Mouse (Mus musculus) urinary bladder, postnatal 36 days (tissue): Measurements from ENCODE around the gene Atg16l1.
A peak's percentile ranks its signal among the peaks of the same experiment; 100 is the strongest.

Experiments
- DNase-seq, 2 experiments: peaks; one replicate each; pipeline ENCODE4 v3.0.0; 2022; ENCODE audit warnings: low spot score in 2 of 2, mixed read lengths in 1 of 2

Atg16l1 gene

DNA sequence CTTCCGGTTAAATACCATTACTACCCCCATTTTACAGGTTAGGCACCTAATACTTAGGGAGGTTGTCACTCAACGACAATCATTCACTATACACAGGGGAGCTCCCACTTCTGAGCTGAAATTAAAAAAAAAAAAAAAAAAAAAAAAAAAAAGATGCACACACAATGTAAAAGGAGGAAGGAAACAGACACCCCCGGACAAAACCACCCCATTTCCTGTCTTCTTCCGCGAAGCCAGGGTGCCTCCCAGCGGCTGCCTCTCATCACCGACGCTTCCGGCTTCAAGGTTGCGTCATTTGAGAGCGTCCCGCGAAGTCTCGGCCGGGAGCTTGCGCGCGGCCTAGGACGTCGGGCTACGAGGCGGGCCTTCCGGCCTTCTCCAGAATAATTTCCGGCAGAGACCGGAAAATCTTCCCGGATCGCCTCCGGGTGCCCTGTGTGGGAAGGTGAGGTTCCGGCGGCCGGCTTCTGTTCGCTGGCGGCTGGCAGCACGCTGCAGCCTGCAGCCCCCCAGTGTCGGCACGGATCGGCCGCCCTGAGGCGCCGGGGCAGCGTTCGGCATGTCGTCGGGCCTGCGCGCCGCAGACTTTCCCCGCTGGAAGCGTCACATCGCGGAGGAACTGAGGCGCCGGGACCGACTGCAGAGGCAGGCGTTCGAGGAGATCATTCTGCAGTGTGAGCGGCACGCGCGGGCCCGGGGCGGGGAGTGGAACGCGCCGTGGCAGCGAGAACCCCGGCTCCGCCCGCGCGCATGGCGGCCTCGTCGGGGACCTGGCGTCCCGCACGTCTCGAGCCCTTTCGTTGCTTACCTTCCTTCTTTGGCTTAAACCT is at the start of gene Atg16l1:
TSS of gene Atg16l1 (plus strand) at position 230 of the 830 bp plus-strand sequence.
- peak; percentile 89 to 95 for DNase-seq

DNA sequence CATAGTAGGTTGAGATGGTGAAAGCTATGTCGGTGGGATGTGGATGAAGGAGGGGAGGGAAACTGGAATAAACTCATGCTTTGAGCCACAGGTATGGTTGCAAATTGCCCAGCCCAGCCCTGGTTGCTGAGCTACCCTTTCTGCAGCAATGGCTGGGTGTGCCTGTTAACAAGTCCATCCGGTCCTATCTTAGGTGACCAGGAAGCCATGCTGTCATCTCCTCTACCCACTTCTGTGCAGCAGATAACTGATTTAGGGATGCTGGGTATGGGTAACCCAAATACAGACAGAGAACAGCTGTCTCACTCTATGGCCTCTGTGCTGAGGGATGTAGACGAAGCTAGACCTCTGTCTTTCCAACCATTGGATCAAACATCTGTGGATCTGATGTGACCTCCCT is 49.3 kb upstream of the Atg16l1 start:
- DNase-seq = no peak

DNA sequence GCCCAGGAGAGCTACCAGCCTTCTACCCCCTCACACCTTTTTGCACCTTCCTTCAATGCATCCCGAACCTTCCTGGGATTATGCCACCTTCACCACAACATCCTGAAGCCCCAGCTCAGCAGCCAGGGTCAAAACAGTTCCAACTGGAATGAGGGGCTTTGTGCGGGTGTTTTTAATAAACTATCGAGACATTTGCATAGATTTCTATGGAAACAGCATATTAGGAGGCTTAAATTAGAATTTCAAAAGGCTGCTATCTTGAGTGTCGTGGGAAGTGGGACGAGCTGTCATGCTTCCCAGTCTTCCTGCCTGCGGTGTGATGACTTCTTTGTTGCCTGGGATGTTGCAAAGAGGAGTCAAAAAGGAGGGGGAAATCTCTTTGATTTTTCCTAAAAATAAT is 46.6 kb upstream of the Atg16l1 start:
- no peak for DNase-seq

DNA sequence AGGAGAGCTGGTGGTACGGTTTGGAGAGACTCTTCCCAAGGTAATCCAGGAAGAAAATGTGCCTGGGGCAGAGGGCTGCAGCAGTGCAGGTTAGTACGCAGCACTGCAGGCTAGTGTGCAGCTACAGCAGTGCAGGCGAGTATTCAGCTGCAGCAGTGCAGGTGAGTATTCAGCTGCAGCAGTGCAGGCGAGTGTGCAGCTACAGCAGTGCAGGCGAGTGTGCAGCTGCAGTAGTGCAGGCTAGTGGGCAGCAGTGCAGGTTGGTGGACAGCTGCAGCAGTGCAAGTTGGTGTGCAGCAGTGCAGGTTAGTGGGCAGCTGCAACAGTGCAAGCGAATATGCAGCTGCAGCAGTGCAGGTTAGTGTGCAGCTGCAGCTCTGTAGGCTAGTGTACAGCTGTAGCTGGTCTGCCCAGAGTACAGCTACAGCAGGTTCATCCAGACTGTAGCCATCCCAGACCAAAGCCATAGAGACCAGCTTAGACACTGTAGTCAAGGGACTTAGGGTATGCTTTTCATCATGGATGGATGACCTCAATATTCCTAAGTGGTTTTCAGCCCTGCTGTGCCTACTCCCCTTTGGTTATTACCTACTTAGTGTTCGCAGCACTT is 45.9 kb upstream of the Atg16l1 start:
- no peak for DNase-seq

DNA sequence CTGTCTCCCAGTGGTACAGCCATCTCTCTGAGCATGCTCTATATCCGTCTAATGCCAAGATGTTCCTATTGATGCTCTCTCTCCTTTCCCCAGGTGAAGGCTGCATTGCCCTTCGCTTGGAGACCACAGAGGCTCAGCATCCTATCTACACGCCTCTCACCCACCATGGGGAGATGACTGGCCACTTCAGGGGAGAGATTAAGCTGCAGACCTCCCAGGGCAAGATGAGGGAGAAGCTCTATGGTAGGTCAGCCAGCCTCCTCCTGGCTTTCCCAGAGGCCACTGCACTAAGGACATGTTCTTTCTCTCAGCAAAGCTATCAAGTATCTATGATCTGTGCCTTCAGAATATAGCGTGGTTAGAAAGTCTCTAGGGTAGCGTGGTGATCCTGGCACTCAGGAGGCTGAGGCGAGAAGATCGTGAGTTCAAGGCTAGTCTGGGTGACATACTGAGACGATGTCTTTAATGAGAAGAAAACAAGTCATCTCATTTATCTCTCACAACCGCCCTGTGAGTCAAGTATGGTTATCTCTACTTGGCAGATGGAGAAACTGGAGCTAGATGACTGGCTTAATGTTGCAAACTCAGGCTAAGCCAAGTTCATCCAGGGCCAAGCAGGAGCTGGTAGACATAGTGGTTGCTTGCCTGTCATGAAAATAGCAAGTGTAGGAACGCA is 43.6 kb upstream of the Atg16l1 start:
- no peak for DNase-seq

DNA sequence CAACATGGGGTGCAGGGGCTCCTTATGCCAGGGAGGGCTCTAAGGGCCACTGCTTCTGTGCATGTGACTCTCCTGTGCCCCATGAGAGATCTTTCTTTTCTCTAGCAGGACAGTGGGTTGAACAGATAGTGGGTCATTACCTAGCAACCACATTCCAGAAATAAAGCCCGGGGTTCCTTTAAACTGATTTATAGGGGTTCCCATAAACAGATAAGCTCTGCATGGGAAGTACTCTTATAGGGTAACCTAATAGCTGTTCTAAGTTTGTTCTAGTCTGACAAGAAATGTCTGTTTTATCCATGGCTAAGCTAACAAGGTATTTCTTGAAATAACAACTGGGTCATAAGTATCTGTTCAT is 43.1 kb upstream of the Atg16l1 start:
- no peak for DNase-seq

DNA sequence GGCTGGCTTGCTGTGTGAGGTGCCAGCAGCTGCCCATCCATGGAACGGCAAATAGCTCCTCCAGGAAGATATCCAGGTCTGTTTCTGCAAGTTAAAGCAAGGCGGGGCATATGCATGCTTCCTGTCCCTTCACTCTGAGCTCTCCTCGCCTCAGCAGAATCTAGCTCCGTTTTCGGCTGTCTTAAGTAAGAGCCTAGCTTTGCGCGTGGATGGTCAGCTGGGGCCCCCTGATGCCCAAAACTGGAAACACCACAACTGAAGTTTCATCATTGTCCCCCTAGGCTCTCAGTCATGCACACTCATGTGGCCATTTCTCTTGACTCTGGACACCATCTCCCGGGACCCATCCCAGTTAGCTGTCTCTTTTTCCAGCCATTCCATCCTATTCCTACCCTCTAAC is 34.3 kb upstream of the Atg16l1 start:
- peak in 1 of 2 experiments; percentile 7 for DNase-seq

DNA sequence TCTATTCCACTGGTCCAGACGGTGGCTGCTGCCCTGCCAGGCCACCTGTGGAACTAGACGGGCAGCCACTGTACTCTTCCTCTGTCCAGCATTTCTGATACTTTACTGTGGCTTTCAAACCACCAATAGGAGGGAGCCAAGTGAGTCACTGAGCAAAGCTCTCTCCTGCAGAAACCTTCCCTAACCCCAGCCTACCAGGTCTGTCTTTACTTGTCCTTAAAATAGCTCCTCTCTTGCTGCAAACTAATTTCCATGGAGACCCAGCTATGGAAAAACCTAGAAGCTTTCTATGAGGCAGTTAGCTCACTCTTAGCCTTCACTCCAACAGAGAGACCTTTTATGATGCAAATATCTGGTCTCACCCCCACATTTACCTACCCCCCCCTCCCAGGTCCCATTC is 33.6 kb upstream of the Atg16l1 start:
- no peak for DNase-seq

DNA sequence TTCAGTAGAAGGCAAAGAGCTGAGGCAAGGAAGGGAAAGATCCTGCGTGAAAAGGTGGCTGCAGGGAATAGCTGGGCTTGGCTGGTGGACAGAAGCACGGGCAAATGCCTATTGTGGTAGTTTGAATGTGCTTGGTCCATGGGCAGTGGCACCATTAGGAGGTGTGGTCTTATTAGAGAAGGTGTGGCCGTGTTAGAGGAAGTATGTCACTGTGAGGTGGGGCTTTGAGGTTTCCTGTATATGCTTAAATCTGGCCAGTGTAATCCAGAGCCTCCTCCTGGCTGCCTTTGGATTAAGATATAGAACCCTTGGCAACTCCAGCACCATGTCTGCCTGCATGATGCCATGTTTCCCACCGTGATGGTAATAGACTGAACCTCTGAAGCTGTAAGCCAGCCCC is 32.3 kb upstream of the Atg16l1 start:
- no peak for DNase-seq

DNA sequence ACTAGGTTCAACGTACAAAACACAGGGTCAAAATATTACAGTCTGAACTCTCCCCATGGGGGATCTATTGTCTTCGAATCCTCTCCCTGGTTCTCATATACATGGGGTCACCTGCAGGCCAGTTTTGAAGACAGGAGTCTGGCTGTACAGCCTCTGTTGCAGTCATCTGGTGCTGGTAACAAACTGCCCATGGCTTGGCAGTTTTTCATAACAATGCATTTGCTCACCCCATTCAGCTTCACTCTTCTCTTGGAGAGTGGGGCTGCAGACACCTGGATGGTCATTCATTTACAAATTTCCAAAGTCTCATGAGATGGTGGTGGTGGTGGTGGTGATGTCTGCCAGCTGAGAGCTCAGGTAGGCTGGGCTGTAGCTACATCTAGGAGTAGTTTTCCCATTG is 26.6 kb upstream of the Atg16l1 start:
- DNase-seq = no peak

DNA sequence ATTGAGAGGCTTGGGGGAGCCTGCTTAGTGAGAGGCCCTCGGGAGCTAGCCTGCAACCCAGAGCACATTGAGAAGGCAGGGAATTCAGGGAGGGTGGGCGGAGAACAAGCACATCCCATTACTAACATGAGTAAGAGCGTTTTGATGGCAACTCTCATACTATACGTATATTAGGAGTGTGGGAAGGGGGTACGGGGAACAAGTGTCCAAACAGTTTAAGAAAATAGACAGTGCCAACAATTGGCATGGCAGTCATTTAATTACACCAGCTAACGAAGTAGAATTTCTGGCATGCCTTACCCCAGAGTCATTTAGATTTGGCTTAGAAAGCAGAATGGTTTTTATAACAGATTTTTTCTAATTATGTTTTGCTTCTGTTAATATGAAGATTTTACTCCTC is 25.8 kb upstream of the Atg16l1 start:
- DNase-seq = no peak

DNA sequence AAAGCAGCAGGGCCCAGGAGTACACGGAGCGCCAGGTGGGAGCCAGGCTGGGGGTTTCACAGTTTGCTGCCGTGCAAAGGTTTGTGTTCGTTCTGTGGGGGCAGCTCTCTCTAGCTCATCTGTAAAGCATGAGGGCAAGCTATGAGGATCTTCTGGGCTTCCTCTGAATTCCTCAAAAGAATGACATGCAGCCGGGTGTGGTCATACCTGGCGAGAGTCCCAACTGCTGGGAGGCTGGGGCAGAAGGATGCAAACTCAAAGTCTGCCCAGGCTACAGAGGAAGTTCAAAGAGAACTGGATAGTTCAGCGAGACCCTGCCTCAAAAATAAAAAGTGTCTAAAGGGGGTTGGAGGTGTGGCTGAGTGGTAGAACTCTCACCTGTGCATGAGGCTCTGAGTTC is 25.4 kb upstream of the Atg16l1 start:
- no peak for DNase-seq

DNA sequence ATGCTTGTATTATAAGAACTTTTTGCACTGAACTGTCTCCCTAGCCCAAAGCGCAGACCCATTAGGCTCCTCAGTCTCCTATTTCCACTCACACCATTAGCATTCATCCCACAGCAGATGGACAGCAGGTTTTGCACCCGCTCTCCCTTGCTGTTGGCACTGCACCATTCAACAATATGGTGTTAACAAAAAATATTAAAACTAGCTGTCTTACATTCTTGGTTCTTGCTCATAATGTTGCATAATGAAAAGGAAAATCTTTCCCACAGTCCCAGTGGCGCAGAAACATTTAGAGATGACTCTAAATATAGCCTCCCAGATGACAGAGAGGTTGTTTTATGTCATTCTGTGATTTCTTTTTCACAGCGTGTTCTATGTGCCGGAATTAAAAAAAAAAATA is 22.5 kb upstream of the Atg16l1 start:
- no peak for DNase-seq

DNA sequence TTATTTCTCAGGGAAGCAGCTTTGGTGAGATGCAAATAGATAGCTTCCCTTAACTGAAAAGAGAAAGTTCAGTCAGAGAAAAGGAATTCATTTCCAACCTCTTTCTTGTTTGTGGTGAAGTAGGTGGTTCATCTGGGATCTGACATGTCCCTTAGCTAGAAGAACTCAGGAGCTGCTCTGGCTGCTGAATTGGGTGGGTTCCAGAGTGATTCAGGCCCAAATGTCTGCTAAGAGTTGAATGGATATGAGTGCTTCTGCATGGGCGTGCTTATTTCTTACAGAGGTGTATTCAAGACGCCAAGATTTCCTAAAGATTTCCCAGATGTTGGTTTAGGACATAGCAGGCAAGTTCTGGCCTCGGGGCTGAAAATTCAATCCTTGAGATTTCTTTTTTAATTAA is 21.5 kb upstream of the Atg16l1 start:
- no peak for DNase-seq

DNA sequence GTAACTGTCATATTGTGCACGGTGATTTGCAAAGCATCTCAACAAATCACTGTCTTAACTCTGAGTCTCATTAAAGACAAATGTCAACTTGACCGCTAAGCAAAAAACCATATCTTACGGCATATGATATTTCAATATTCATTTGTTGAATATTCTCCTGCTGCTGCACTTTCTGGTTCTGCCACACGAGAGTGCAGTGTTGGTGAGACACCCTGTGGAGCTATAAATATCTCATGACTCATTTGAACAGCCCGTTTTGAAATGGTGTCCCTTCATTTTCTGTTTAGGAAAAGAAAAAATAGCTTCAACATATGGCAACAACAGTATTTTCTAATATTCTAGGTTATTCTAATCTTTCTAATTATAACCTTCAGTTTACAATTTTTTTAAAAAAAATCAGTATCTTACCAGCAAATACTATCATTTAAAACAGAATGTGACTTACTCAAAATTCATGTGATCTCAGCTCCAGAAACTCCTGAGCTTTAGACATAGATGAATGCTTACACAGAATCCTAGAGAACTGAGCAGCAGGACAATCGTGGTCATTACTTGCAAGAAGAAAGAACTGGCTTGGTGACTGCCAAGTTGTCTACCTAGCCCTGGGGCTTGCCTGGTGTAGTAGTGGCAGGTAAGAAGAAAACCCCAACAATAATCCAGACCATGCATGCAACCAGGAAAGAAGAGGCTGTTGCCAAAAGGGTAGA is 14.9 kb upstream of the Atg16l1 start:
- DNase-seq = no peak

DNA sequence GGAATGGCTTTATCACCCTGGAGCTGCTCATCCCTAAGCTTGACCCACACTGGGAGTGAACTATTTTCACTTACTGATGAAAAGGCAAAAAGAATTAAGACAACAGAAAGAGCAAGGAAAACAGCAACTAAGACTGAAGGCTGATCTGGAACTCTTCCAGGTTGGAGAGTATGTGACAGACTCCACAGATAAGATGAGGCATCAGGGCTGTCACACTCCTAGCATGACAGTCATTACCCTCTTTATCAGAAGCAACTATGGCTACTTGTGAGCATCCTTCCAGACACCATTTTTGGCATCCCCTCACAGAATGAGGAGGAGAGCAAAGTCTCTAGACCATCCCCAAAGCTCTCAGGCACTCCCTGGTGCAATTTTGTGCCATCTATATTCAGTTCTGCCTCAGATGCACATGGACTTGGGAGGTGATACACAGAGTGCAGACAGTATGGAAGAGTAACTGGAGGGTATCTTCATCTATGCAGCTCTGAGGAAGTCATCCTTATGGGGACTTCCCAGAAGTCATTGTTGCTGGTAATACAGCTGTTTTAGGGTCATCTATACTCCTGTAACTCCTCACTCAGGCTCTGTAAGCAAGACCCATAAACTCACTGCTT is 6.2 kb upstream of the Atg16l1 start:
- no peak for DNase-seq

DNA sequence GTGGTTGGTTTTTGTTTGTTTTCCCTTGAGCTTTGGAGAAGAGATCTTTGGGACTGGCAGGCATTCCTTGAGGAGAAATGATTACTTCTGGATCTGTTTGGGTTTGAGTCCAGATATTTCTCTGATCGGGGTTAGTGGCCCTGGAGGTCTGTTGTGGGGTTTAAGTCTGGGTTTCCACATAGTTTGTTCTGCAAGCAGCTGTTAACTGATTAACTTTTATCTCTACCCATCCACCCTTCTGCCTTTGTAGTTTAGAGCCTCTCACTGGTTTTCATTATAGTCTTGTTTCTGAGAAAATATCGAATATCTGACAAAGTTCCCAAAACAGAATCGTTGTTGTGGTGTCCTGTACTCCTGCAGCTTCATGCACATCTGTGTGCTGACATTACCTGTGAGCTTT is 8.2 kb downstream of the Atg16l1 start:
- DNase-seq = no peak

DNA sequence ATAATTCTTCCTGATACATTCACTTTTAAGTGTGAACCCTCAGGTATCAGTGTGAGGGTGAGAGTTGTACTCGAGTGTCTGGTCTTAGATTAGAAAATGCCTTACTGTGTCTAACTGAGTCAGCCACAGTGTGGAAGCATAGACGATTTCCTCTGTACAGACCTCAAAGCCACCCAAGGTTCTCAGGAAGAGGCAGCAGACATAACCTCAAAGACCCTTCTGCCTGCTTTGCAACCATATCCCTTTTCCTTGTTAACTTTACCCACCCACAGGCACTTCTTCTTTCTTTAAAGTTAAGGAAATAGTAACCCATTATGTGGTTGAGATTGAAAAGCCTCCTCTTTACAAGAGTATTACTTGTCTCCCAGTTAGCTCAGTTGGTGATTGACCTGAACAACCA is 10.1 kb downstream of the Atg16l1 start:
- no peak for DNase-seq

DNA sequence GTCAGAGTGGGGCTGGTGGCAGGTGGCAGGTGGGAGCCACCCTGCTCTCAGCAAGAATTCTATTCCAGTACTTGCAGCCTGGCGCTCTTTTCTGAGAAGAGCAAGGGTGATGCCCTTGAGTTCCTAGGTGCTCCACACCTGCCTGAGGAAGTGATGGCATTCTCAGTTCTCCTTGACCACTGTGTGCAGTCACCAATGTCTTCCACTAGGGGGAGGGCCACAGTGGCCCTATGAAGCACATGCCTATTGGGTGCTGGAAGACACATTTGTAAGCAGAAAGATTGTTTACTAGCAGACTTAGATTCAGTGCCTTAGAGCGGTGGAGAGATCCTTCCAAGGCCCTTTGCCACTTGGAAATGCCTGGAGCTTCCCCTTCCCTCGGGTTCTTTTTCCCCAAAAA is 10.6 kb downstream of the Atg16l1 start:
- DNase-seq = no peak

DNA sequence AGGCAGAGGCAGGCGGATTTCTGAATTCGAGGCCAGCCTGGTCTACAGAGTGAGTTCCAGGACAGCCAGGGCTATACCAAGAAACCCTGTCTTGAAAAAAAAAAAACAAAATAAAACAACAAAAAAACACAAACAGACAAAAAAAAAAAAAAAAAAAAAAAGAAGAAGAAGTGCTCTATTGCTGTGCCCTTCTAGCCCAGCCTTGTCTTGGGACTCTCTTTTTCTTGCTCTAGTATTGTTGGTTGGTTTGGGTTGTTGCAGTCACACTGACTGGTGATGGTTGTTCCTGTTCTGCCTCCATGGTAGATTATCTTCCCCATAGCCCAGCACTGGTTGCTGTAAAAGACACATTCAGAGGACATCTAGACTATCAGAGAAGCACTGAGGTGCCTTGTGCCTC is 13.6 kb downstream of the Atg16l1 start:
- no peak for DNase-seq

DNA sequence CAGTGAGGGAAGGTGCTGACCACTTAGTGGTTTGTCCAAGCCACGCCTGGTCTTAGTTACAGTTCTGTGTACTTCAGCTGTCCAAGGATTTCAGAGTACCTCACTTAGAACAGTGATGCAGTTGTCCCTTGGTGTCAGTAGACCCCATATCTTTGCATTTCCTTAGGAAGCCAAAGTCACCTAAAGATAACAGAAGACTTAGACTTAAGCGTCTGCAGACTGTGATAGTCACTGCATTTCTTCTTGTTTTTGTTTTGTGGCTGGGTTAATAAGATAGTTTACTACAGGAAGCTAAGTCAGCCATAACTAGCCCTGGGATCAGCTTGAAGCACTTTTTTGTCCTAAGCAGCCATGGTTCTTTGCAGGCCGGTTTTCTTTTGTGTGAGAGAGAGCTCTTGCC is 14.8 kb downstream of the Atg16l1 start:
- DNase-seq = no peak

DNA sequence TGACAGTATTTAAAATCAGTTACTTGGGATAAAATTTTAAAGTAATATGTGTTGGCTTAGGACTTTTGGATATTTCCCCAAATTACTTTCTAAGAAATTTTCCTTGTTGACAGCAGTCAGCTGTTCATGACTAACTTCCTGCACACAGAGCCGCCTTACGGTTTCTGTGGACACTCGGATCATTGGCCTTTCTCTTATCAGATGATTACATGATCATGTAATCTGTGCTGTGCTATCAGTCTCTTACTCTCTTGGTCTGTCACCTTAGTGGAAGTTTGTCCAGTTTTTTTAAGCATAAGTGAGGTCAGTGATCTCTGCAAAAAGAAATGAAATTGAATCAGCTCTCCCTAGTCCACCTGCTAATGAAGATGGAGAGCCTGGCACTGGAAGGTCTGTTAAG is 16.1 kb downstream of the Atg16l1 start:
- DNase-seq = no peak
